Mouse (Mus musculus): ENCODE results near the gene Stk40.

- TF ChIP-seq CTCF (IDR thresholded peaks at IDR 0.05; ENCODE audit: low read depth), result peak; percentile 30; the same call in 1 of the 2 replicates
- peak; percentile 50; the same call in 1 of the 2 replicates for TF ChIP-seq EP300 (IDR thresholded peaks at IDR 0.05; ENCODE audit: low read depth)
Observed at GRCm38 (mm10) chr4:126110374-126111152, 6.8 kb downstream of the Stk40 start.

Measured in heart, postnatal 0 days (tissue).